Mouse (Mus musculus): ENCODE data around the gene Tmem59.

Tmem59 gene

GRCm38 (mm10) chr4:107179561-107179960 lies 1.4 kb downstream of the Tmem59 start:
- peak; percentile 6 for DNase-seq (ENCODE audit: low spot score)

- no peak for DNase-seq (ENCODE audit: low spot score)
These were observed 2.5 kb downstream of the Tmem59 start for GRCm38 (mm10) chr4:107180746-107181145.

- no peak for DNase-seq (ENCODE audit: low spot score)
These were observed 3.7 kb downstream of the Tmem59 start for GRCm38 (mm10) chr4:107181866-107182265.

GRCm38 (mm10) chr4:107182796-107183195 lies 4.6 kb downstream of the Tmem59 start:
- DNase-seq (ENCODE audit: low spot score): no peak

GRCm38 (mm10) chr4:107183203-107183602 lies 5.0 kb downstream of the Tmem59 start:
- DNase-seq (ENCODE audit: low spot score): no peak

- DNase-seq (ENCODE audit: low spot score): no peak
These were observed 7.5 kb downstream of the Tmem59 start for GRCm38 (mm10) chr4:107185703-107186102.

GRCm38 (mm10) chr4:107193841-107194240 lies 15.6 kb downstream of the Tmem59 start:
- DNase-seq (ENCODE audit: low spot score): no peak

GRCm38 (mm10) chr4:107196454-107196853 lies 18.3 kb downstream of the Tmem59 start:
- no peak for DNase-seq (ENCODE audit: low spot score)

GRCm38 (mm10) chr4:107198072-107198471 lies 19.9 kb downstream of the Tmem59 start:
- no peak for DNase-seq (ENCODE audit: low spot score)

GRCm38 (mm10) chr4:107201779-107202178 lies 23.6 kb downstream of the Tmem59 start:
- DNase-seq (ENCODE audit: low spot score): no peak

GRCm38 (mm10) chr4:107203001-107203400 lies 24.8 kb downstream of the Tmem59 start:
- no peak for DNase-seq (ENCODE audit: low spot score)

- DNase-seq (ENCODE audit: low spot score): no peak
These were observed 28.8 kb downstream of the Tmem59 start for GRCm38 (mm10) chr4:107207016-107207415.

- DNase-seq (ENCODE audit: low spot score): no peak
These were observed 30.7 kb downstream of the Tmem59 start, which contains the start of gene Ldlrad1 for GRCm38 (mm10) chr4:107208880-107209279. Ldlrad1 (plus strand) TSS chr4:107209180.

GRCm38 (mm10) chr4:107210483-107211097 lies 32.4 kb downstream of the Tmem59 start:
- DNase-seq (ENCODE audit: low spot score): no peak

- DNase-seq (ENCODE audit: low spot score): no peak
These were observed 33.3 kb downstream of the Tmem59 start for GRCm38 (mm10) chr4:107211465-107211864.

GRCm38 (mm10) chr4:107211936-107212335 lies 33.7 kb downstream of the Tmem59 start:
- no peak for DNase-seq (ENCODE audit: low spot score)

GRCm38 (mm10) chr4:107213279-107214011 lies 35.2 kb downstream of the Tmem59 start:
- DNase-seq (ENCODE audit: low spot score): no peak

- DNase-seq (ENCODE audit: low spot score): no peak
These were observed 39.4 kb downstream of the Tmem59 start for GRCm38 (mm10) chr4:107217574-107217973.

- no peak for DNase-seq (ENCODE audit: low spot score)
These were observed 43.3 kb downstream of the Tmem59 start for GRCm38 (mm10) chr4:107221524-107221923.

GRCm38 (mm10) chr4:107223225-107224204 lies 45.3 kb downstream of the Tmem59 start:
- peak; percentile 78 for DNase-seq (ENCODE audit: low spot score)

- DNase-seq (ENCODE audit: low spot score): no peak
These were observed 48.1 kb downstream of the Tmem59 start for GRCm38 (mm10) chr4:107226313-107226712.

GRCm38 (mm10) chr4:107232219-107232618 lies 54.0 kb downstream of the Tmem59 start:
- no peak for DNase-seq (ENCODE audit: low spot score)

All from MN1 (cell line).